ENCODE assay signal across 12 mouse cellular contexts in the genomic region with DNA sequence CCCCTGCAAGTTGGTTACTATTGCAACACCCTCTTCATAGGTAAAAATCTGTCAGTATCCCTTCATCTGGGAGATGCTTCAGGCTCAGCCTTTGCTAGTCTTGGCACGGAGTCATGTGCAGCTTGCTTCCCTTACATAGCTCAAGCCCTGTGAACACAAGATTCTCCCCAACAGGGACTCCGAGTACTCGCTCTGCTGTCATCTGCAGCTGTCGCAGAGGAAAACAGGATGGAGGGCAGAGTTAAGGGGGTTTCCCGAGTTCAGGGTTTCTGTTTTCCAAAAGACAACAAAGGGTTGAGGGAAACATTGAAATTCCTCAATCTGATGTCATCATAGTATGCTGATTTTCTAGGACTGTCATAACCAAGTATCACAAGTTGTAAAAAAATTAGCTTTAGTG.
A peak's percentile ranks its signal among the peaks of the same experiment; 100 is the strongest.
DNase-seq lines count a peak whose midpoint lies in the region; ATAC-seq and TF ChIP-seq lines count a peak whose summit lies in the region.
"Had no signal": no experiment of that assay in that cellular context is flagged by ENCODE, and none has a peak within 500 bp of the region (broad histone marks: within the 10 kb centered on the region; RNA-seq: fewer than 3 reads in every experiment).

No protein-coding gene starts in this region.

- no peak for TF ChIP-seq CTCF in brain, embryonic 14.5 days (IDR thresholded peaks at IDR 0.05; ENCODE audit: borderline replicate concordance, extremely low read depth, insufficient read depth, insufficient read length)
- TF ChIP-seq CTCF in lung, postnatal 0 days (IDR thresholded peaks at IDR 0.05), result no peak

- no peaks in the 10 kb centered on the region for H3K27me3 ChIP-seq in lung, postnatal 0 days (replicated peaks; ENCODE audit: insufficient read depth, low read length)
- no peaks in the 10 kb centered on the region for H3K27me3 ChIP-seq in intestine, embryonic 16.5 days (replicated peaks; ENCODE audit: control insufficient read depth, insufficient read depth, low read length)

- no peak overlapping the region for H3K4me3 ChIP-seq in lung, postnatal 0 days (ENCODE audit: low read depth, low read length)
- no peak overlapping the region for H3K4me3 ChIP-seq in intestine, embryonic 16.5 days (ENCODE audit: low read length)
- H3K4me3 ChIP-seq: heart, adult 2 months; limb, embryonic 13.5 days had no signal

- H3K9ac ChIP-seq in lung, postnatal 0 days (replicated peaks; ENCODE audit: low read depth), result no peak overlapping the region
- H3K9ac ChIP-seq in intestine, embryonic 16.5 days (ENCODE audit: low read depth, low read length), result no peak overlapping the region
- H3K9ac ChIP-seq: limb, embryonic 13.5 days had no signal

- peak; percentile 72 for ATAC-seq in lung, postnatal 0 days
- no peak for ATAC-seq in intestine, embryonic 16.5 days

- 32% methylated on average over 5 of the region's 5 CpGs for WGBS in lung, postnatal 0 days
- 49% methylated on average over 5 of the region's 5 CpGs for WGBS in intestine, embryonic 16.5 days

- H3K4me1 ChIP-seq in lung, postnatal 0 days (ENCODE audit: insufficient read depth, low read depth, low read length), result no peaks in the 10 kb centered on the region
- H3K4me1 ChIP-seq in intestine, embryonic 16.5 days (ENCODE audit: control insufficient read depth, insufficient read depth, low read length), result no peaks in the 10 kb centered on the region
- H3K4me1 ChIP-seq: limb, embryonic 13.5 days had no signal

- H3K9me3 ChIP-seq in lung, postnatal 0 days (ENCODE audit: low read length), result no peaks in the 10 kb centered on the region
- no peaks in the 10 kb centered on the region for H3K9me3 ChIP-seq in intestine, embryonic 16.5 days (ENCODE audit: control insufficient read depth, low read length)
- H3K9me3 ChIP-seq: limb, embryonic 13.5 days had no signal

- peak; percentile 84 for TF ChIP-seq EP300 in lung, postnatal 0 days (IDR thresholded peaks at IDR 0.05)

- no peaks in the 10 kb centered on the region for H3K36me3 ChIP-seq in lung, postnatal 0 days (ENCODE audit: insufficient read depth, low read length)
- no peaks in the 10 kb centered on the region for H3K36me3 ChIP-seq in intestine, embryonic 16.5 days (ENCODE audit: control insufficient read depth, insufficient read depth, low read length)
- H3K36me3 ChIP-seq: limb, embryonic 13.5 days had no signal

- H3K27ac ChIP-seq in lung, postnatal 0 days (ENCODE audit: low read length), result no peak overlapping the region
- no peak overlapping the region for H3K27ac ChIP-seq in intestine, embryonic 16.5 days (ENCODE audit: low read length)
- H3K27ac ChIP-seq: heart, adult 2 months; limb, embryonic 13.5 days had no signal

- DNase-seq in gastrocnemius, adult 18-20 months (ENCODE audit: low spot score), result peak; percentile 2
- no peak for DNase-seq in gastrocnemius, adult 8-10 months (ENCODE audit: low spot score in 2 of 2)
- DNase-seq in layer of hippocampus, adult 11-12 months (ENCODE audit: low spot score), result peak; percentile 17
- DNase-seq in layer of hippocampus, adult 9-10 months (ENCODE audit: low spot score), result no peak
- peak; percentile 46 for DNase-seq in brain, embryonic 14.5 days (ENCODE audit: low read depth)
- peak; percentile 68 for DNase-seq in lung, postnatal 0 days (ENCODE audit: low spot score)
- DNase-seq in thymus, adult 18-20 months, result no peak
- DNase-seq: B cell, adult 2 months; cerebellum, postnatal 25 days had no signal

- TF ChIP-seq POLR2A in brain, embryonic 14.5 days (IDR thresholded peaks at IDR 0.05; ENCODE audit: borderline replicate concordance, extremely low read depth, insufficient read depth, insufficient read length, poor library complexity, severe bottlenecking), result no peak

- no peak overlapping the region for H3K4me2 ChIP-seq in lung, postnatal 0 days (replicated peaks; ENCODE audit: low read depth, low read length)
- H3K4me2 ChIP-seq in intestine, embryonic 16.5 days (ENCODE audit: low read depth, low read length), result no peak overlapping the region
- H3K4me2 ChIP-seq: limb, embryonic 13.5 days had no signal

Comparison
In these comparisons a context has a peak if more than half of its experiments do, and no peak if none do; other contexts are left out.
1. DNase-seq: peak in gastrocnemius, adult 18-20 months (single experiment), layer of hippocampus, adult 11-12 months (single experiment), brain, embryonic 14.5 days (single experiment) and lung, postnatal 0 days (single experiment); none in gastrocnemius, adult 8-10 months (0 of 2), layer of hippocampus, adult 9-10 months (single experiment) and thymus, adult 18-20 months (0 of 2).